Mouse (Mus musculus): ENCODE results near the gene Pex5. TPM values are rescaled to one million over a fixed set of nuclear protein-coding genes. Genes with fewer than 3 reads are reported as not detected.

Pex5 gene
- polyA plus RNA-seq, 1 experiment from 2014 or later = 38.6 TPM

DNA sequence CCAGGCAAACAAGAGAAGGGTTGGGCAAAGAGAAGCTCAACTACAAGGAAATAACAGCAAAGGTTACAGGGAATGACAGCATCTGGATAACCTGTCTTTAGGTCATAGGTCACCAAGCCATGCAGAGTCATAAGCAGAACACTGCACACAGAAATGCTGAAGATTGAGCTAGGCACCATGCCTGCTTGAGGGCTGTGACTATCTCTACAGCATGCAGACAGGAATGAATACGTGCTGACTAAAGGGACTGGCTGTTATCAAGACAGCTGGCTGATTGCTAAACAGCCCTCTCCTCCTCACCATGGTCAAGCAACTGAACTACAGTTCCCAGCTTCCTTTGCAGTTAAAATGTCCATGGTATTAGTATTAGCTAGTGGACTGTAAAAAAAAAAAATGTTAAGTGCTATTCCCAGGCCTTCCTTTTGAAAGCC lies 9.2 kb upstream of the Pex5 start:
- no peak for DNase-seq (ENCODE audit: low spot score)
- WGBS = 50% methylated on average over 1 of the region's 1 CpGs

DNA sequence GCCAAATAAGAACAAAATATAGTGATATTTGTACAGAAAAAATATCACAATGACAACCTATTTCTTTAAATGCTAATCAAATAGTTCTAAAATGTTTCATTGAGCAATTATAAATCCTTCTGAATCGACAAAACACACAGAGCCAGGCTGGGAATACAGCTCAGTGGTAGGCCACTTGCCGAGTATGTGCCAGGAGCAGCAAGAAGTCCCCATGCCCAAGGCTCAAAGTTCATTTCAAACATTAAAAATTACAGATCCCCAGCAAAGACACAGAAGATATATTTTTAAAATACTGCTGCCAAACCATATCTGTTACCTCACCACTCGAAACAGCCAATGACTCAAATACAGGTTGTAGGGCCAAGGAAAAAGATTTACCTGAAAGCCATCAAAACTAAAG lies 3.8 kb upstream of the Pex5 start:
- Histone ChIP-seq H3K9ac (ENCODE audit: low read depth, low read length) (no peak overlapping the region), H3K27me3 (replicated peaks; ENCODE audit: control insufficient read depth, insufficient read depth, low read length) (no peaks in the 10 kb centered on the region), H3K36me3 (ENCODE audit: control insufficient read depth, insufficient read depth, low read length) (no peaks in the 10 kb centered on the region), H3K4me1 (ENCODE audit: control insufficient read depth, insufficient read depth, low read length) (peaks cover 7% of the 10 kb centered on the region; the same call in 1 of the 2 replicates), H3K4me2 (ENCODE audit: low read depth, low read length) (no peak overlapping the region), H3K4me3 (ENCODE audit: low read depth, low read length) (no peak overlapping the region), H3K27ac (replicated peaks; ENCODE audit: low read depth, low read length) (no peak overlapping the region), H3K9me3 (ENCODE audit: control insufficient read depth, low read length) (no peaks in the 10 kb centered on the region)
- ATAC-seq (ENCODE audit: low read depth) = no peak
- WGBS = 86% methylated on average over 3 of the region's 3 CpGs
- no peak for DNase-seq (ENCODE audit: low spot score)

More for the DNA sequence above, 9.2 kb upstream of the Pex5 start:
- Histone ChIP-seq H3K27ac (replicated peaks; ENCODE audit: low read depth, low read length) (no peak overlapping the region), H3K4me2 (ENCODE audit: low read depth, low read length) (no peak overlapping the region), H3K9me3 (ENCODE audit: control insufficient read depth, low read length) (no peaks in the 10 kb centered on the region), H3K36me3 (ENCODE audit: control insufficient read depth, insufficient read depth, low read length) (no peaks in the 10 kb centered on the region), H3K27me3 (replicated peaks; ENCODE audit: control insufficient read depth, insufficient read depth, low read length) (no peaks in the 10 kb centered on the region), H3K4me1 (ENCODE audit: control insufficient read depth, insufficient read depth, low read length) (no peaks in the 10 kb centered on the region), H3K4me3 (ENCODE audit: low read depth, low read length) (no peak overlapping the region), H3K9ac (ENCODE audit: low read depth, low read length) (no peak overlapping the region)
- no peak for ATAC-seq (ENCODE audit: low read depth)

DNA sequence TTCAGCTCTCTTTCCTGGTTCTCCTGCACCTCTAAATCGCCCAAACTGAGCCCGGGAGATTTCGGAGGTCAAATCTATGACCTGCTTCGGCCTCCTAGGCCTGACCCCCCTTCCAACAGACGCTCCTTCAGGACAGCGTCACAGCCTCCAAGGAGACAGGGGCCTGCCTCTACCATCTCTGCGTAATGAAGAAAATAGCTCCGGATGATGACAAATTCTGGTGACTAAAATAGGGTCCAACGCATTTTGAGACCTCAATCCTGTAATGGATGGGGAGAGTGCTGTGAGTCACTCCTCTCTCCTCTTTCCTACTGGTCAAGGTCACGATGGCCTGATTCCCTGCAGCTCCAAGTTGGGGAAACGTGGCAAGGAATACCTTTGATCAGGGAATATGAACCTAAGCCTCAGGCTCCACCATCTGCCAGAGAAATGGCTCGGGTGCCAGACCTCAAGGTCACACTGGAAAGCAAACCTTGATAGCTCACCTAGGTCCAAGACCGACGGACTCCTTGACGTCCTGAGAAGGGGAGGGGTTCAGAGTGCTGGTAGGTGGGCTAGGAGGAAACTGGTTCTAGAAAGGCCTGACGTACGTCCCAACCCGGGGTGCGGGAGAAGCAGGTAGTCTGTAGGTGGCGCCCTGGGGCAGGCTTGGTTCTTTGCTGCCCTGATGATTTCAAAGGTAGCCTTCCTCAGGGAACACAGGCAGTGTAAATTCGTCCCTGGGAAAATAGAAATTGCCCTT lies 651 bp upstream of the Pex5 start:
- H3K27me3 ChIP-seq (replicated peaks; ENCODE audit: control insufficient read depth, insufficient read depth, low read length) = no peaks in the 10 kb centered on the region
- ATAC-seq (ENCODE audit: low read depth) = peak; percentile 38
- peak; percentile 77 for DNase-seq (ENCODE audit: low spot score)
- H3K27ac ChIP-seq (replicated peaks; ENCODE audit: low read depth, low read length) = peak overlapping the region; percentile 88
- H3K4me3 ChIP-seq (ENCODE audit: low read depth, low read length) = peak overlapping the region; percentile 93
- peak overlapping the region; percentile 90 for H3K9ac ChIP-seq (ENCODE audit: low read depth, low read length)
- no peaks in the 10 kb centered on the region for H3K9me3 ChIP-seq (ENCODE audit: control insufficient read depth, low read length)
- peaks cover 25% of the 10 kb centered on the region for H3K36me3 ChIP-seq (ENCODE audit: control insufficient read depth, insufficient read depth, low read length)
- peak overlapping the region; percentile 90 for H3K4me2 ChIP-seq (ENCODE audit: low read depth, low read length)
- 3% methylated on average over 21 of the region's 21 CpGs for WGBS
- peaks cover 11% of the 10 kb centered on the region for H3K4me1 ChIP-seq (ENCODE audit: control insufficient read depth, insufficient read depth, low read length)

DNA sequence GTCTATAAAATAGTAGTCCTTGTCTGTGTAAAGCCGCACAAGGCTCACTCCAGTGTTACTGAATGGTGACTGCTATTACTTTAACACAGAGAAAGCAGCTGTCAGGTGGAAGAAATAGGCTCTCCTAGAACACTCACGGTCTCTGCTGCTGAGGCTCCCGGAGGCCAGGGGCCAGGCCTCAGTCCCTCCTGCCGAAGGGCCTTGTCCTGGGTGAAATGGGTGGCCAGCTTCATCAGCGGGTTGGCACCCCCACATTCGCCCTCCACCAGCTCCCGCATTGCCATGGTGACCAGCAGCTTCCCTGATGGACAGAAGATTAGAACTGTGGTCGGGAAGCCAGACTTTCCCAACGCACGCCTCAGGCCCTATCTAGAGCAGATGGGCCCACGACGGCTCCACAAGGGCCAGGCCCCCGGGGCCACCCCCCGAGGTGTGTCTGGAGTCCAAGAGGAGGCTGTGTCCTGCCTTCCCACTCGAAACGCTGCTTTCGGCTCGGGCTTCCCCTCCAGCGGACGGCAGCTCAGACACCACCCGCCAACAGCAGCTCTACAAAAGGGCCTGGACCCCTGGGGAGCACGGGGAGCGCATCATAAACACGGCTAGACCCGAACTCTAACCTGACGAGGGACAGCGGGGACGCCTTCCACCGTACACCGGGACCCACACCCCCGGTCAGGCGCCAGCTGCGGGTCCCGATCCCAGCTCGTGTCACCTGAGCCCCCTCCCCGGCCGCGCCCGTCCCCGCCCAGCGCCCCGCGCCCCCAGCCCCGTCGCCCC lies 529 bp downstream of the Pex5 start:
- peak overlapping the region; percentile 68 for H3K27ac ChIP-seq (replicated peaks; ENCODE audit: low read depth, low read length)
- peaks cover 27% of the 10 kb centered on the region for H3K36me3 ChIP-seq (ENCODE audit: control insufficient read depth, insufficient read depth, low read length)
- peaks cover 11% of the 10 kb centered on the region for H3K4me1 ChIP-seq (ENCODE audit: control insufficient read depth, insufficient read depth, low read length)
- ATAC-seq (ENCODE audit: low read depth) = peak; percentile 51
- WGBS = under 1% methylated on average over 25 of the region's 45 CpGs
- peak overlapping the region; percentile 90 for H3K4me2 ChIP-seq (ENCODE audit: low read depth, low read length)
- H3K27me3 ChIP-seq (replicated peaks; ENCODE audit: control insufficient read depth, insufficient read depth, low read length) = no peaks in the 10 kb centered on the region
- peak overlapping the region; percentile 93 for H3K4me3 ChIP-seq (ENCODE audit: low read depth, low read length)
- DNase-seq (ENCODE audit: low spot score) = peak; percentile 49
- H3K9me3 ChIP-seq (ENCODE audit: control insufficient read depth, low read length) = no peaks in the 10 kb centered on the region
- peak overlapping the region; percentile 90 for H3K9ac ChIP-seq (ENCODE audit: low read depth, low read length)

DNA sequence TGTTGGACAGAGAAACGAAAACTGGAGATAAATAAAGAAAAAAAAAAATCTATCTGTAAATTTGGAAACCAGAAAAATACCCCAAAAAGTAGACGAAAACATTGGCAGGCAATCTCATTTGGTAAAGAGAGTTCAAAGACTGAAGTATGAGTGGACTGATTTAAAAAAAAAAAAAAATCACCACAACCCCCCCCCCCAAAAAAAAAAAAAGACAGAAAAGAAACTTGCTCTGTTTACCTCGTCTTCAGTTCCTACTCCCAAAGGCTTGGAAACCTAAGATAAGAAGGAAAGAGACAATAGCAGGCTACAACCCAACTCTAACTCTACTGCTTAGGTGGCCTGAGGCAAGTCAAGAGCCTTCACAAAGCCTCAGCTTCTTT lies 1.1 kb downstream of the Pex5 start:
- DNase-seq (ENCODE audit: low spot score) (no peak), ATAC-seq (ENCODE audit: low read depth) (no peak)
- WGBS = 52% methylated on average over 3 of the region's 3 CpGs
- no peaks in the 10 kb centered on the region for H3K9me3 ChIP-seq (ENCODE audit: control insufficient read depth, low read length)
- H3K27ac ChIP-seq (replicated peaks; ENCODE audit: low read depth, low read length) = peak overlapping the region; percentile 68
- H3K4me3 ChIP-seq (ENCODE audit: low read depth, low read length) = peak overlapping the region; percentile 93
- H3K9ac ChIP-seq (ENCODE audit: low read depth, low read length) = peak overlapping the region; percentile 90
- H3K27me3 ChIP-seq (replicated peaks; ENCODE audit: control insufficient read depth, insufficient read depth, low read length) = no peaks in the 10 kb centered on the region
- peaks cover 32% of the 10 kb centered on the region for H3K36me3 ChIP-seq (ENCODE audit: control insufficient read depth, insufficient read depth, low read length)
- peaks cover 11% of the 10 kb centered on the region for H3K4me1 ChIP-seq (ENCODE audit: control insufficient read depth, insufficient read depth, low read length)
- peak overlapping the region; percentile 90 for H3K4me2 ChIP-seq (ENCODE audit: low read depth, low read length)

DNA sequence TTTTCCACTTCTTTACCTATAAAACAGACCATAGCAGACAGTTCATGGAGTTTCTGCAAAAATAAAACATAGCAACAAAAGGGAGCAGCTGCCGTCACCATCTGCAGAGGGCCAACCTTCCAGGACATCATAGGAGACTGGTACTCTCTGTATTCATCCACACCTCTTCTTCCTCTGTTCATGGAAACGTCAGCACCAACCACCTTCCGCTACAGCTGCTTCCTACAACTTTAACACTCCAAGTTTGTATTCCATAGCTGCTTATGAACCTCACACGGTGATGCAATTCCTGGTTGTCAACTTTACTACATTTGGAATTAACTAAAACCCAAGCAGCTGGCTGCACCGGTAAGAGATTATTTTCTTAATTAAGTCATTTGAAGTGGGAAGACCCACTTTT lies 6.5 kb downstream of the Pex5 start:
- DNase-seq (ENCODE audit: low spot score) = no peak
- Histone ChIP-seq H3K27me3 (replicated peaks; ENCODE audit: control insufficient read depth, insufficient read depth, low read length) (no peaks in the 10 kb centered on the region), H3K9me3 (ENCODE audit: control insufficient read depth, low read length) (no peaks in the 10 kb centered on the region), H3K4me2 (ENCODE audit: low read depth, low read length) (no peak overlapping the region), H3K9ac (ENCODE audit: low read depth, low read length) (no peak overlapping the region), H3K36me3 (ENCODE audit: control insufficient read depth, insufficient read depth, low read length) (peaks cover 79% of the 10 kb centered on the region), H3K27ac (replicated peaks; ENCODE audit: low read depth, low read length) (no peak overlapping the region), H3K4me3 (ENCODE audit: low read depth, low read length) (no peak overlapping the region), H3K4me1 (ENCODE audit: control insufficient read depth, insufficient read depth, low read length) (peaks cover 1% of the 10 kb centered on the region; the same call in 1 of the 2 replicates)
- WGBS = 91% methylated on average over 5 of the region's 5 CpGs
- no peak for ATAC-seq (ENCODE audit: low read depth)

DNA sequence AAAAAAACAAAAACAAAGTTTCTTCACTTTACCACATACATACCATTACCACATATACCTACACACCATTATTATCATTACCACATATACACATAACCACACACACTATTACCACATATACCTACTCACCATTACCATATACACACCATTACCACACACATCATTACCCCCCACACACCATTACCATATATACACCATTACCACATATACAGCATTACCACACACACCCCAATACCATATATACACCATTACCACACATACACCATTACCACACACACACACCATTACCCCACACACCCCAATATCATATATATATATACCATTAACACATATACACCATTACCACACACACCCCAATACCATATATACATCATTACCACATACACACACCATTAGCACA lies 7.7 kb downstream of the Pex5 start:
- Histone ChIP-seq H3K27me3 (replicated peaks; ENCODE audit: control insufficient read depth, insufficient read depth, low read length) (no peaks in the 10 kb centered on the region), H3K4me2 (ENCODE audit: low read depth, low read length) (no peak overlapping the region), H3K9ac (ENCODE audit: low read depth, low read length) (no peak overlapping the region), H3K27ac (replicated peaks; ENCODE audit: low read depth, low read length) (no peak overlapping the region), H3K4me1 (ENCODE audit: control insufficient read depth, insufficient read depth, low read length) (no peaks in the 10 kb centered on the region), H3K36me3 (ENCODE audit: control insufficient read depth, insufficient read depth, low read length) (peaks cover 82% of the 10 kb centered on the region), H3K9me3 (ENCODE audit: control insufficient read depth, low read length) (no peaks in the 10 kb centered on the region), H3K4me3 (ENCODE audit: low read depth, low read length) (no peak overlapping the region)
- ATAC-seq (ENCODE audit: low read depth) = peak; percentile 13; the same call in 1 of the 2 replicates
- no peak for DNase-seq (ENCODE audit: low spot score)

DNA sequence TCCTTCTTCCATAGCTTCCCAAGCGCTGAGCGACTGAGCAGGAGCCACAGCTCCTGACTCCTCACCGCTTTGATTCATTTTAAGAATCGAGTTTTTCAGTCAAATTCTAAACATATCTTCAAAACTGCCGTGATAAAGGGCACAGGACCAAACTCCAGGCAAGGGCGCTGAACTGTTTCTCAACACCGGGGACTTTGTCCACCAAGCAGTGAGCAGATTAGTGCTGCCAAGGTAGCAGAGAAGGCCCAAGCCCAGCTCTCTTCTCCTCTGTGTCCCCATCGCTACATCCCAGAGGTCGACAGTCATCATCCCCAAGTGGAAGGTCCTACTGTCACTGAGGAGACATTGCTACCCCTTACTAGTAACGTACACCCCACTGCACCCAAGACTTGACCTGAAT lies 8.5 kb downstream of the Pex5 start:
- ATAC-seq (ENCODE audit: low read depth) (no peak), DNase-seq (ENCODE audit: low spot score) (no peak)
- H3K4me1 ChIP-seq (ENCODE audit: control insufficient read depth, insufficient read depth, low read length) = no peaks in the 10 kb centered on the region
- no peaks in the 10 kb centered on the region for H3K27me3 ChIP-seq (replicated peaks; ENCODE audit: control insufficient read depth, insufficient read depth, low read length)
- peaks cover 80% of the 10 kb centered on the region for H3K36me3 ChIP-seq (ENCODE audit: control insufficient read depth, insufficient read depth, low read length)
- H3K9me3 ChIP-seq (ENCODE audit: control insufficient read depth, low read length) = no peaks in the 10 kb centered on the region
- WGBS = 94% methylated on average over 10 of the region's 10 CpGs
- no peak overlapping the region for H3K4me2 ChIP-seq (ENCODE audit: low read depth, low read length)
- H3K4me3 ChIP-seq (ENCODE audit: low read depth, low read length) = no peak overlapping the region
- H3K27ac ChIP-seq (replicated peaks; ENCODE audit: low read depth, low read length) = no peak overlapping the region
- no peak overlapping the region for H3K9ac ChIP-seq (ENCODE audit: low read depth, low read length)
